Mouse (Mus musculus) embryonic facial prominence, embryonic 11.5 days (tissue): ENCODE measurements around the gene Bicc1. TPM values are rescaled to one million over a fixed set of nuclear protein-coding genes. Genes with fewer than 3 reads are reported as not detected.

Source experiments
- ATAC-seq: fragments of 200-750 bp; cut with Nextera tagmentation; replicated peaks from 2 replicates; pipeline ENCODE4 v1.8.0; 2017; ENCODE audit warnings: low read depth; ENCODE audit not compliant: insufficient number of reproducible peaks, low FRiP score, low TSS enrichment
- DNase-seq: peaks from one replicate; pipeline ENCODE4 v3.0.0-alpha.2; 2015; ENCODE audit warnings: low spot score
- H3K27ac ChIP-seq: fragments of 300-500 bp; sonication (generic); replicated peaks from 2 replicates; pipeline ENCODE4 v1.5.1; 2014; ENCODE audit warnings: mild to moderate bottlenecking, low read depth, low read length, control low read depth
- H3K27me3 ChIP-seq: fragments of 300-500 bp; sonication (generic); 2 replicates; pipeline ENCODE4 v1.6.1; 2014; ENCODE audit warnings: mild to moderate bottlenecking, low read length, moderate library complexity, mixed read lengths; ENCODE audit not compliant: control insufficient read depth, insufficient read depth
- H3K36me3 ChIP-seq: fragments of 300-500 bp; sonication (generic); replicated peaks from 2 replicates; pipeline ENCODE4 v1.6.1; 2014; ENCODE audit warnings: low read depth, mild to moderate bottlenecking, low read length, moderate library complexity, mixed read lengths; ENCODE audit not compliant: control insufficient read depth, insufficient read depth
- H3K4me1 ChIP-seq: fragments of 300-500 bp; sonication (generic); 2 replicates; pipeline ENCODE4 v1.6.1; 2014; ENCODE audit warnings: low read length, mixed read lengths; ENCODE audit not compliant: control insufficient read depth, insufficient read depth
- H3K4me2 ChIP-seq: fragments of 300-500 bp; sonication (generic); 2 replicates; pipeline ENCODE4 v1.6.1; 2014; ENCODE audit warnings: low read depth, mild to moderate bottlenecking, control low read depth, low read length, moderate library complexity
- H3K4me3 ChIP-seq: fragments of 300-500 bp; sonication (generic); 2 replicates; pipeline ENCODE4 v1.5.1; 2014; ENCODE audit warnings: low read depth, low read length, control low read depth
- H3K9ac ChIP-seq: fragments of 300-500 bp; sonication (generic); replicated peaks from 2 replicates; pipeline ENCODE4 v1.6.1; 2014; ENCODE audit warnings: mild to moderate bottlenecking, control low read depth, low read length
- H3K9me3 ChIP-seq: fragments of 300-500 bp; sonication (generic); replicated peaks from 2 replicates; pipeline ENCODE4 v1.6.1; 2016; ENCODE audit warnings: mild to moderate bottlenecking, low read length, inconsistent platforms, mixed read lengths; ENCODE audit not compliant: control insufficient read depth
- WGBS: fragments of 180-500 bp; shearing (Covaris S2); extraction: QIAGEN DNeasy Blood & Tissue Kit; methylation state at CpG from one replicate; pipeline ENCODE4 v1.1.7; 2014; 5-methylcytosine and 5-hydroxymethylcytosine counted together
- polyA plus RNA-seq: library from polyadenylated mRNA; unstranded; fragments of >200 nt; fragmentation: Nextera tagmentation; extraction: Ambion mirVana; gene quantifications from 2 replicates; pipeline ENCODE4 v1.2.1, GENCODE M21; 2014

Gene Bicc1
- polyA plus RNA-seq, 1 experiment from 2014 or later, result 10.4 TPM

- Histone ChIP-seq H3K27me3 (no peaks in the 10 kb centered on the region), H3K4me3 (no peak overlapping the region), H3K4me1 (no peaks in the 10 kb centered on the region), H3K9me3 (no peaks in the 10 kb centered on the region), H3K27ac (no peak overlapping the region), H3K36me3 (no peaks in the 10 kb centered on the region), H3K9ac (no peak overlapping the region), H3K4me2 (no peak overlapping the region)
- ATAC-seq, result no peak
- no peak for DNase-seq
- WGBS, result 77% methylated on average over 4 of the region's 4 CpGs
Measured at GRCm38 (mm10) chr10:71086571-71087358, 72.7 kb downstream of the Bicc1 start.

GRCm38 (mm10) chr10:71082986-71083385 is 76.5 kb downstream of the Bicc1 start:
- no peak for ATAC-seq
- H3K27ac ChIP-seq, result no peak overlapping the region
- H3K4me3 ChIP-seq, result no peak overlapping the region
- H3K36me3 ChIP-seq, result no peaks in the 10 kb centered on the region
- no peaks in the 10 kb centered on the region for H3K27me3 ChIP-seq
- H3K9ac ChIP-seq, result no peak overlapping the region
- H3K9me3 ChIP-seq, result no peaks in the 10 kb centered on the region
- no peaks in the 10 kb centered on the region for H3K4me1 ChIP-seq
- H3K4me2 ChIP-seq, result no peak overlapping the region
- WGBS, result 82% methylated on average over 6 of the region's 6 CpGs
- no peak for DNase-seq

GRCm38 (mm10) chr10:71078856-71079255 is 80.6 kb downstream of the Bicc1 start:
- no peak for DNase-seq
- WGBS, result 89% methylated on average over 5 of the region's 5 CpGs
- ATAC-seq, result no peak

GRCm38 (mm10) chr10:71065009-71065408 is 94.5 kb downstream of the Bicc1 start:
- 79% methylated on average over 4 of the region's 4 CpGs for WGBS

More at GRCm38 (mm10) chr10:71078856-71079255, 80.6 kb downstream of the Bicc1 start:
- Histone ChIP-seq H3K27me3 (no peaks in the 10 kb centered on the region), H3K4me3 (no peak overlapping the region), H3K4me2 (no peak overlapping the region), H3K9me3 (no peaks in the 10 kb centered on the region), H3K27ac (no peak overlapping the region), H3K4me1 (no peaks in the 10 kb centered on the region), H3K9ac (no peak overlapping the region), H3K36me3 (no peaks in the 10 kb centered on the region)

GRCm38 (mm10) chr10:71064576-71064975 is 94.9 kb downstream of the Bicc1 start:
- H3K4me1 ChIP-seq, result no peaks in the 10 kb centered on the region
- no peak overlapping the region for H3K27ac ChIP-seq
- no peak overlapping the region for H3K4me3 ChIP-seq
- H3K36me3 ChIP-seq, result no peaks in the 10 kb centered on the region
- H3K4me2 ChIP-seq, result no peak overlapping the region
- H3K9me3 ChIP-seq, result no peaks in the 10 kb centered on the region
- no peaks in the 10 kb centered on the region for H3K27me3 ChIP-seq
- 94% methylated on average over 6 of the region's 6 CpGs for WGBS
- DNase-seq (no peak), ATAC-seq (no peak)
- H3K9ac ChIP-seq, result no peak overlapping the region

More at GRCm38 (mm10) chr10:71065009-71065408, 94.5 kb downstream of the Bicc1 start:
- DNase-seq, result no peak
- Histone ChIP-seq H3K36me3 (no peaks in the 10 kb centered on the region), H3K4me3 (no peak overlapping the region), H3K4me1 (no peaks in the 10 kb centered on the region), H3K4me2 (no peak overlapping the region), H3K9me3 (no peaks in the 10 kb centered on the region), H3K27ac (no peak overlapping the region), H3K9ac (no peak overlapping the region), H3K27me3 (no peaks in the 10 kb centered on the region)
- ATAC-seq, result no peak

- Histone ChIP-seq H3K9me3 (no peaks in the 10 kb centered on the region), H3K4me1 (peaks cover 3% of the 10 kb centered on the region; the same call in 1 of the 2 replicates), H3K27ac (no peak overlapping the region), H3K27me3 (no peaks in the 10 kb centered on the region), H3K4me2 (no peak overlapping the region), H3K36me3 (no peaks in the 10 kb centered on the region), H3K4me3 (no peak overlapping the region), H3K9ac (no peak overlapping the region)
- ATAC-seq (no peak), DNase-seq (no peak)
- 68% methylated on average over 6 of the region's 6 CpGs for WGBS
Measured at GRCm38 (mm10) chr10:71062151-71062550, 97.3 kb downstream of the Bicc1 start.

GRCm38 (mm10) chr10:71060269-71060668 is 99.2 kb downstream of the Bicc1 start:
- no peaks in the 10 kb centered on the region for H3K27me3 ChIP-seq
- peaks cover 3% of the 10 kb centered on the region; the same call in 1 of the 2 replicates for H3K4me1 ChIP-seq
- no peak overlapping the region for H3K4me2 ChIP-seq
- H3K27ac ChIP-seq, result no peak overlapping the region
- no peaks in the 10 kb centered on the region for H3K9me3 ChIP-seq
- no peak overlapping the region for H3K4me3 ChIP-seq
- WGBS, result 31% methylated on average over 2 of the region's 2 CpGs
- ATAC-seq (peak; percentile 86), DNase-seq (peak; percentile 88)
- H3K9ac ChIP-seq, result no peak overlapping the region
- no peaks in the 10 kb centered on the region for H3K36me3 ChIP-seq

- no peak for ATAC-seq
Measured at GRCm38 (mm10) chr10:71058616-71059247, 100.8 kb downstream of the Bicc1 start.

More at GRCm38 (mm10) chr10:71058616-71059247, 100.8 kb downstream of the Bicc1 start:
- H3K4me2 ChIP-seq, result no peak overlapping the region
- no peaks in the 10 kb centered on the region for H3K36me3 ChIP-seq
- H3K9me3 ChIP-seq, result no peaks in the 10 kb centered on the region
- peak; percentile 20 for DNase-seq
- H3K4me1 ChIP-seq, result peaks cover 3% of the 10 kb centered on the region; the same call in 1 of the 2 replicates
- H3K27me3 ChIP-seq, result no peaks in the 10 kb centered on the region
- H3K9ac ChIP-seq, result no peak overlapping the region
- 36% methylated on average over 14 of the region's 14 CpGs for WGBS
- no peak overlapping the region for H3K27ac ChIP-seq
- H3K4me3 ChIP-seq, result no peak overlapping the region
